Mouse (Mus musculus): ENCODE data around the gene Acaa1a. TPM values are rescaled to one million over a fixed set of nuclear protein-coding genes. Genes with fewer than 3 reads are reported as not detected.
"Not testable (repeated sequence)": the region's sequence is repeated elsewhere in the genome, so short reads cannot be mapped to it uniquely, and the experiment has no call there.

The Acaa1a gene
- polyA plus RNA-seq, 2 experiments from 2014 or later = 38.7 to 55.1 TPM

DNA sequence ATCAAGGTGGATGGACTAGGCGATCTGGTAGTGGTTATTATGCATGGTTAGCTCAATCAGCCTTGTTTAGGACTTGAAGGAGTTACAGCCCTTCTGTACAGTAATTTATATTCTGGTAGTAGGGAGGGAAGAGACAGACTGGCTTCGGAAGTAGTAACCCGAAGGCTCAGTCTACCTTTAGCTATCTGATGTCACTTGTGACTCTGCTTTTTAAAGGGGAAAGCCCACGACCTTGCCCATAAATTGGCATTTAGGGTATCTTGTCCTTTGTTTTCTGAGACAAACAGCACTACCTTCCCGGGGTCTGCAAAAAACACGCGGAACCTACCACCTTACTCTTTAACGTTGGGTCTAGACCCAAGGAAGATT is 720 bp downstream of the Acaa1a start:
- ATAC-seq = peak; percentile 0

- peak; percentile 95 for ATAC-seq
Observed at GRCm38 (mm10) chr9:119340909-119341816, 1.7 kb downstream of the Acaa1a start, which contains the start of gene Myd88. Gene Myd88, minus strand, starts transcription at chr9:119341411.

DNA sequence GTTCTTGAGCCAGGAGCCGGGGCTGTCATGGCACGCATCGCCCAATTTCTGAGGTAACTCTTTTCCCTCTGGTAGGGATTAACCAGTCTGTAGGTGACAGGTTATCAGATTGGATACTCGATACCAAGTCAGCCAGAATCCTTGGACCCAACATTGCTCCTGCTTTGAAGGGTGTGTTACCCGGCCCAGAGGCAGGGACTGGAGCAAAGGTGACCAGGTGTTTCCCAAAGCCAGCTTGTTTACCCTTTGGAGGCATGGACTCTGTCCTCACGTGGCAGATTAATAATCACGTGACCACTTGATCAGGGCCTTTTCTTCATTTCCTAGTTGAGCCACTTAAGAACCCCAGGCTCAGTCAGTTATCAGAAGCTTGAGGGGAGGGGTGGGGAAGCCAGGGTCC is 3.3 kb downstream of the Acaa1a start:
- no peak for ATAC-seq

DNA sequence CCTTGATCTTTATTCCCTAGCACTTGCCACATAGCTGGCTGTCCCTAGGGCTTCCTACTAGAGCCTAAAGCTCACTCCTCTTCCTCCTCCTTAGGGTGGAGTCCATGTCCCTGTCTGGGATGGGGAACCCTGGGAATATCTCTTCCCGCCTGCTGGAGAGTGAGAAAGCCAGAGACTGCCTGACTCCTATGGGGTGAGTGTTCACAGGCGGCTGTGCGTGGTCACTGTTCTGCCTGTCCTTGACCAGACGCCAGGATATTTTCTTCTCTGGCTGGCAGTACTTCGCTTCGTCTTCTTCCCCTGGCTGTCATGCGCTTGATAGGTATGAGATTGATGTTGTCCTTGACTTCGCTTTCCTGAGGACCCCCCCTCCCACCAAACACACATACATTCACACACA is 6.9 kb downstream of the Acaa1a start:
- no peak for ATAC-seq

DNA sequence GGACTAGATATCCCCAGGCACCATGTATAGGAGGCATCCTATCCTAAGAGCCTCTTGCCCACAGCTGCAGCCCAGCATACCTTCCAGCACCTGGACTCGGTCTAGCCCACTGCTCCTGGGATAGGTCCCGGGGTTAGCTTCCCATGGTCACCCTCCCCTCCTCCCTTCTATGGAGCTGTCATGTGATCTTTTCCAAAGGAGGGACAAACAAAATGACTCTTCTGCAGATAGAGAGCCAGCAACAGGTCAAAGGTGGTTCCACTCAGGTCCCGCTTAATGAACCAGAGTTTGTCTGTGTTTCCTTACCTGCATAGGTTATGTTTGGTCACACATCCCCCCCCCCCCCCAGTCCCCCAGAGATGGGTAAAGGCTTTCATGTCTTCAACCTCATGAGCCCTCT is 11.1 kb downstream of the Acaa1a start:
- no peak for ATAC-seq

DNA sequence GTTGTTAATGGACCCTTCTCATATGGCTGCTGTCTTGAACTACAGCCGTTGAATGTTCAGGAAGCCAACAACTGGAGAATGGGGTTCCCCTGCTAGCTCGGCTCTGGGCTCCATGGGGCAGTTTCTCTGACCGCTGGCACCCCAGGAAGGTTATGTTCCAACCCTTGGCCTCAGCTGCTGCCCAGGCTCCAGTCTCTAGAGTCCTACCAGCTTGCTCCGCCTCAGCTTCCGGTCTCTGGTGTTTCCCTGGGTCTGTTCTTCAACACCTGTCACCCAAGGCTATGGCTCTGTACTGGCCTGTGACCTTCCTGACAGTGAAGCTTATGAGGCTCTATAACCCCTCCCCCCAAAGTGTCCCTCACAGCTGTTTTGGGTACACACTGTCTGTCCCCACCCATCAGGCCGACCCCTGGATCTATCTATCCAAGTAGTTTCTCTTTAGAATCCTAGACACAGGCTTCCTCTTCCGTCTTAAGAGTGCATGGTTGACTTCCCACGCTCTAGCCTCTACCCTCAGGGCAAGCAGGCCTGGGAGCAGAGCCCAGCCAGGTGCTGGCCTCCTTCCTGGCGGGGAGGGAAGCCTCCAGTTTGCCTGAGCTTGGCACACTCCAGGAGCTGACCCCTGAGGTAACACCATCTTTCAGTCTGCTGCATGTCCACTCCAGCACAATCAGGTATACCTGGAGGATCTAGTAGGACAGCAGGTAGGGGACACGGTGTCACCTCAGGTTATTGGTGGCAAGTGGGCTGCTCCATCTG is 11.7 kb downstream of the Acaa1a start:
- no peak for ATAC-seq

DNA sequence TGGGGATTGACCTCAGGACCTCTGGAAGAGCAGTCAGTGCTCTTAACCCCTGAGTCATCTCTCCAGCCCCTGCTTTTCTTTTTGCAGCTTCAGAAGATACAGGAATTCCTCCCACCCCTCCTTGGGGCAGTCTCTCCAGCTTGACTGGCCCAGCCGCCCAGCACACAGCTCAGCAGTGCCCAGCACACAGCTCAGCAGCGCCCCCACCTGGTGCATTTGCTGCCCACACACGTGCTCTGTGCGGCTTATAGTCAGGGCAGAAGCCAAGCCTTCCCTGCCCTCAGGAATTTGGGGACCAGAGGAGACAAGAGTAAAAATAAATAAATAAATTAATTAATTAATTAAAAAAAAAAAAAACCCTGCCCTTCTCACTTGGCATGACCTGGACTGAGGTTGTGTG is 12.6 kb downstream of the Acaa1a start:
- ATAC-seq = peak; percentile 81

DNA sequence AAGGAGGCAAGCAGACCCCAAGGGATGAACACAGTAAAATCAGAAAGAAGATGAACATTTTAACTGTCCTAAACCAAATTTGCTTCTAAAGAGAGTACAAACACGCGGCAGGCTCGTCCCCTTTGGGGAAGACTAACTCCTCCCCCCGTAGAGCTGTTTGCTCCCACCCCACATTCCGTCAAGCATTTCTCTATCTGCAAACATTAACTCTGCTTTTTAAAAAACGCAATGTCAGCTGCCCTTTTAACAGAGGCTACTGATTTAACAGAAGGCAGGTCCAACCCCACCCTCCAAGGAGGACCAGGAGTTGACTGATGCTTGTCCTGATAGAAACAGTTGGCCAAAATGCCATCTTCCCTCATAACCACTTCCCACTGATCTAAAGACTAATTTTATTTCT is 14.4 kb downstream of the Acaa1a start:
- no peak for ATAC-seq

DNA sequence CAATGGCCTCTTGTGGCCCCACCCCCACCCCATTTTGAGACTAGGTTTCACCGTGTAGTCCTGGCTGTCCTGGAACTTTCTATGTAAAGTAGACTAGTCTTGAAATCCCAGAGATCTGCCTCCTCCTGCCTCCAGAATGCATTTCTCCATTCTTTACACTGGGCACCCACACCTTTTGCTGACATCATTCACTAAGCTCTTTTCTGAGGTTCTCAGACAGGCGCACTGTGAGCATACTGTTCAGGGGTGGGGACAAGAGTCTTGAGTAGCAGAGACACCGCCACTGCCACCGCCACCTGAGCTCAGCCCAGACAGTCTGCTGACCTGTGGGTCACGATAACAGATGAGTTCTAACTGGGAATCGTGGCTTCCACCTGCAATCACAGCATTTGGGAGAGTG is 16.5 kb downstream of the Acaa1a start:
- no peak for ATAC-seq

DNA sequence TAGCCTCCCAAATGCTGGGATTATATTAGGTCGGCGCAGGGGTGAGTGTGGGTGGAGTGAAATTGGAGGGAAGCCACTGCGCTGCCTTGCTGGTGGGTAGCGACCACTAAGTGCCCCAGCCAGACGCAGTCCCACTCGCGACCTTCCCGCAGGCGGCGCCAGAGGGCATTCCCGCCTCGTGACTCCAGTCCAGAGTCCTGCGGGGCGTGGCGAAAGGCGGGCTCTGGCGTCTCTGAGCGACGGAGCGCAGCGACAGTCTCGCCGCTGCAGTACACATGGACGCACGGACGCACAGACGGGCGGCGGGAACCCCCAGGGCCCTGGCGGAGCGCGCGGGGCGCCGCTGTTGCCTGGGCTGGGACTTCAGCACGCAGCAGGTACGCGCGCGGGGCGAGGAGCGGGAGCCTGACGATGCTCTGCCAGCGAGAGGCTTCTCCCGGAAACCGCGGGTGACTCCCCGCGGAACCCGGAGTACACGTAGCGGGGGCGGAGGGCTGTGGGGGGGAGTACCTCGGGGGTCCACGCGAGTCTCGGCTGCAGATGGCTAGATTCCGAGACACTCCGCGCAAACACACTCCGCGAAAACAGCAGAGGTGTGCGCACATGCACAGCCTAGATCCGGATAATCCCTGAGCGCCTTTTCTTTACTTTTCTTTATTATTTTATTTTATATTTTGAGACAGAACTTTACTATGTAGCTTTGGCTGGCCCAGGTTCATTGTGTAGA is 18.0 kb downstream of the Acaa1a start, which contains the start of gene Xylb:
Gene Xylb (plus strand): TSS at position 51 of the 727 bp plus-strand sequence.
- ATAC-seq = peak; percentile 66

- ATAC-seq = no peak
Observed at GRCm38 (mm10) chr9:119358058-119358429, 18.6 kb downstream of the Acaa1a start.

DNA sequence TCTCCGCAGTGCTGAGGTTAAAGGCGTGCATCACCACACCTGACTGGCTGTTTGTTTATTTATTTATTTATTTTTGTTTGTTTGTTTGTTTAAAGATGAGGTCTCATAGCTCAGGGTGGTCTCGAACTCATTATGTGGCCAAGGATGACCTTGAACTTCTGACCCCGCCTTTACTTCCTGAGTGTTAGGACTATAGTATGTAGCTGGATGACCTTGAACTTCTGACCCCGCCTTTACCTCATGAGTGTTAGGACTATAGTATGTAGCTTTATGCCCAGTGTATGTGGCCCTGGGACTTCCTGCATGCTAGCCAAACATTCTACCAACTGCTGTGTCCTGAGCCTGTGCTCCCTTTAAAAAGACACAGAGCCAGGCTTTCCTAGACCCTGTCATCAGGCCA is 21.9 kb downstream of the Acaa1a start:
- ATAC-seq = no peak

DNA sequence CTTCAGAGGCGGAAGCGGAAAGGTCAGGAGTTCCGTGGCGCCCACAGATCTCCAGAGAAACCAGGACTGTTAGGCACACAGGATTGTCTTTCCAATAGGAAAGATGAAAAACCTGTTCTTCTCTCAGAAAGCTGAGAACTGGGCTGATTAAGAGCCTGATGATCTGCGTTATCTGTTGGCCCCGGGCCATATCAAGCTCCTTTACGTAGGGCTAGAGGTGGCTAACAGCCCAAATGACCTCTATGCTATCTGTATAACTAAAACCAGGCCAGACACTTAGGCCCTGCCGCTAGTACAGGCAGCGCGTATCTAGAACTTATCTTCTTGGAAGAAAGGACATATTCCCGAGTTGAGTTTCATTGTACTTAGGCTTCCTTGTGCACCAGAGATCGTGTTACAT is 23.8 kb downstream of the Acaa1a start:
- no peak for ATAC-seq

DNA sequence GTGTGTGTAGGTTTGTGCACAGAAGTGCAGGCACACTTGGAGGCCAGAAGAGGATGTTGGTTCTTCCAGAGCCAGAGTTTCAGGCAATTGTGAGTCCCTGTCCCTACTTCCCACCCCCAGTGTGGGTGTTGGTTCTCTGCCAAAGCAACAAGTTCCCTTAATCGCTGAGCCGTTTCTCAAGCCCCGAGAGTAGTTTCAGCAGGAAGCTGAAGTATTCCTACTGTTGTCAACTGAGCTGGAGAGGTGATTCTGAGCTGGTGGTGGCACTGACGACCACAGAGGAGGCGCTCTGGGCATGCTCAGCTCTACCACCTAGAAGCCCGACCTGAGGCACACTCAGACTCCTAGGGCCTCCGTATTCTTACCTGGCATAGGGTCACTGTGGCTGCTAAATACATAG is 25.8 kb downstream of the Acaa1a start, which contains the start of gene Slc22a14:
Gene Slc22a14 (minus strand): TSS at position 270 of the 400 bp plus-strand sequence.
- ATAC-seq = no peak

DNA sequence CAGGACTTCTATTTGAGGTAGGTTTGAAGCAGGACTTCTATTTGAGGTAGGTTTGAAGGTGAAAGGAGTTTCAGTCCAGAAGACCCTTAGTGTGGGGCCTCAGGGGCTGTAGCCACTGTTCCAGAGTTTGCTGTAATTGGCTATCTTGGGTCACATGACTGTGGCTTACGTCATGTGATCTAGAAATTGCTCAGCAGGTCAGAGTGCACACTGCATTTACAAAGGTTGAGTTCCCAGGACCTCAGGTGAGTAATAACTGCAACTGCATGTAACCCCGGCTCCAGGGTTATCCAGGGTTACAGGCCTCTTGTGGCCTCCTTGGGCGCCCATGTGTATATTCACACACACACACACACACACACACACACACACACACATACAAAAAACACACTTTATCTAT is 28.9 kb downstream of the Acaa1a start:
- ATAC-seq = no peak

DNA sequence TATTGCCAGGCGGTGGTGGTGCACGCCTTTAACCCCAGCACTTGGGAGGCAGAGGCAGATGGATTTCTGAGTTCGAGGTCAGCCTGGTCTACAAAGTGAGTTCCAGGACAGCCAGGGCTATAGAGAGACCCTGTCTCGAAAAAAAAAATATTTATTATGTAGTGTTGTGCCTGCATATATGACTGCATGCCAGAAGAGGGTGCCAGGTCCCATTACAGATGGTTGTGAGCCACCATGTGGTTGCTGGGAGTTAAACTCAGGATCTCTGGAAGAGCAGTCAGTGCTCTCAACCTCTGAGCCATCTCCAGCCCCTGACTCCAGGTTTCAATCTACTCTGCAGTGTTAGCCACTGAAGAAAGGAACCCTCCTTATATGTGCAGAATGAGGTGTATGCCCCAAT is 31.3 kb downstream of the Acaa1a start:
- not testable (repeated sequence) for ATAC-seq

- ATAC-seq = no peak
Observed at GRCm38 (mm10) chr9:119371251-119371650, 31.8 kb downstream of the Acaa1a start.

DNA sequence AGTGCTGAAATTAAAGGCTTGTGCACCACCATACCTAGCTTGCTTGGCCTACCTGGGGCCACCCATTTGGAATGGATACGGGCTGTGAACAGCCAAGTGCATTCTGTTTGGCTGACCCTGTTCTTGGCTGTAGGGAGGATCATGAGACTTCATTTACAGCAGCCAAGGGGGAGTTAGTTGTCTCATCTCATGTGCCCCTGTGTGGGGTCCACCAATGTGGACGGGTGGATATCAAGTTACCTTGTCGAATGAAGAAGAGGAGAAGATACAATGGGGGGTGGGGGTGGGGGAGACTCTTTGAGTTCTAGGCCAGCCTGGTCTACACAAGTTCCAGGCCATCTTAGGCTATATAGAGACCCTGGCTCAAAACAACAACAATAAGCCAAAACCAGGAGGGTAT is 35.5 kb downstream of the Acaa1a start:
- no peak for ATAC-seq

DNA sequence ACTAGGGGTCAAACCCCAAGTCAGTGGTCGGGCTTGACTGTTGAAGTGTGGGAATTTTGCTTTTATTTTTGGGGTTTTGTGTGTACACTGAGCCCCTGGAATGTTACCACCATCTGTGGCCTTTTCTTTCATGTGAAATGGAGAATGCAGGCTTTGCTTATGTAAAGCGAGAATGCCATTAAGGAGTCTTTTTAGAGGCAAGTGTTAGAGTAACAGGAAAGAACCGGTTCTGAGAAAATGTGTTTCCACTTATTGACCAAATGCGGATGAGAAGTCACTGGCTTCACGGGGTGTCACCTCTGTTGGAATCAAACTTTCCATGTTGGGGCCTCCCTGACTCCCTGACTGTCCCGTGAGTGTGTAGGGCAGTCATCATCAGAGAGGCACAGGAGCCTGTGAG is 36.1 kb downstream of the Acaa1a start:
- no peak for ATAC-seq

GRCm38 (mm10) chr9:119378231-119378630 is 38.8 kb downstream of the Acaa1a start:
- no peak for ATAC-seq

DNA sequence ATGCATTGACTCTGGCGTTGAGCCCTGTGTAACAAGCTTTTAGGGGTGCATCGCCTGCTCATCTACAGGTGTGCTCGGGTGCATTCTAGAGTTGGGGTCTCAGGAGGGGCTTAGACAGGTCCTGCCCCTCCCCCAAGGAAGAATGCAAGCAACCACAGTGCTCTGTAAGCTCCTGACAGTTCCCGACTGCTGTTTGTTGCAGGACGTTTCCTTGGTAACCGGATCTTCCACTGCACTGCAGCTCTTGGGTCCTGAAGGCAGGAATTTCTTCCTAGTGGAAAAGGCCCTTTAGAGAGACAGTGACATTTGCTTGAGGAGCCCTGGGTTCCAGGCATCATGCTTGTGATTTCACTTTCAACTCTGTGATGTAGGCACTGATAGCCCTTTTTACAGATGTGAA is 43.1 kb downstream of the Acaa1a start:
- no peak for ATAC-seq

DNA sequence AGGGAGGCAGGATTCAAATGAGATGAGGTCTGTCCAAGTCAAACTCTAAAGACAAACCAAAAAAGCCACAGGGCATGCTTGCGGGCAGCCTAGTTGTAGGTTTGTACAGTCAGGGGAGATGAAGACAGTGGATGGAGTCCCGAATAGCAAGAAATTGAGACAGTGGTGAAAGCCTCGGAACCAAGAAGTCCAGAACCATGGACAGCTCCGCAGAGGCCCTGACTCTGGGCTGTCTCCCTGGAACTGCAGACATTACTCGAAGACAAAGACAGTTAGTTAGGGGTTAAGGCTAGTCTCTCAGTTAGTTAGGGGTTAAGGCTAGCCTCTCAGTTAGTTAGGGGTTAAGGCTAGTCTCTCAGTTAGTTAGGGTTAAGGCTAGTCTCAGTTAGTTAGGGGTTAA is 49.5 kb downstream of the Acaa1a start:
- no peak for ATAC-seq

GRCm38 (mm10) chr9:119390214-119390613 is 50.7 kb downstream of the Acaa1a start:
- ATAC-seq = no peak

Data from CD4-positive, CD25-positive, alpha-beta regulatory T cell, adult 4 months (primary cell).